Mouse (Mus musculus) inflammation-experienced regulatory T-cells, adult 6 months (primary cell): ENCODE measurements around the gene Eid1. TPM values are rescaled to one million over a fixed set of nuclear protein-coding genes. Genes with fewer than 3 reads are reported as not detected.

Experiments
- ATAC-seq: one replicate; pipeline ENCODE4 v1.8.0; 2017
- polyA plus RNA-seq, 3 experiments: library from polyadenylated mRNA; unstranded; fragments of 100-300 nt; shearing (Covaris generic); gene quantifications; one replicate each; pipeline ENCODE4 v1.2.1; 2017

Eid1 gene
- polyA plus RNA-seq, 3 experiments from 2014 or later: 6.8 to 7.4 (median 6.8) TPM

- peak; percentile 22 for ATAC-seq
These were observed 2.0 kb upstream of the Eid1 start for GRCm38 (mm10) chr2:125670846-125671245.

GRCm38 (mm10) chr2:125672568-125672956 lies 333 bp upstream of the Eid1 start:
- no peak for ATAC-seq

GRCm38 (mm10) chr2:125681811-125682210 lies 8.9 kb downstream of the Eid1 start:
- ATAC-seq: no peak

- ATAC-seq: no peak
These were observed 11.0 kb downstream of the Eid1 start for GRCm38 (mm10) chr2:125683895-125684294.

- ATAC-seq: no peak
These were observed 11.9 kb downstream of the Eid1 start for GRCm38 (mm10) chr2:125684559-125685440.

- ATAC-seq: no peak
These were observed 12.7 kb downstream of the Eid1 start for GRCm38 (mm10) chr2:125685441-125686150.

GRCm38 (mm10) chr2:125692010-125692409 lies 19.1 kb downstream of the Eid1 start:
- ATAC-seq: no peak

GRCm38 (mm10) chr2:125694798-125695197 lies 21.9 kb downstream of the Eid1 start:
- no peak for ATAC-seq

GRCm38 (mm10) chr2:125696219-125696618 lies 23.3 kb downstream of the Eid1 start:
- no peak for ATAC-seq

- no peak for ATAC-seq
These were observed 28.7 kb downstream of the Eid1 start for GRCm38 (mm10) chr2:125701606-125702005.

GRCm38 (mm10) chr2:125702851-125703250 lies 30.0 kb downstream of the Eid1 start:
- ATAC-seq: no peak

GRCm38 (mm10) chr2:125704907-125705631 lies 32.2 kb downstream of the Eid1 start:
- ATAC-seq: no peak

GRCm38 (mm10) chr2:125706510-125706921 lies 33.6 kb downstream of the Eid1 start:
- ATAC-seq: no peak

- ATAC-seq: no peak
These were observed 43.7 kb downstream of the Eid1 start for GRCm38 (mm10) chr2:125716599-125716998.

GRCm38 (mm10) chr2:125723086-125723407 lies 50.2 kb downstream of the Eid1 start:
- no peak for ATAC-seq

- ATAC-seq: peak; percentile 32
These were observed 50.7 kb downstream of the Eid1 start for GRCm38 (mm10) chr2:125723408-125724085.

GRCm38 (mm10) chr2:125724086-125724430 lies 51.2 kb downstream of the Eid1 start, which contains the start of gene Shc4:
Gene Shc4, minus strand, starts transcription at chr2:125724148.
- peak; percentile 18 for ATAC-seq

Other genes with a start within 250 kb of the Eid1 start
- gene Gm9913, start 168.0 kb upstream of the Eid1 start, polyA plus RNA-seq: not detected
- gene Fbn1, start 165.1 kb upstream of the Eid1 start, polyA plus RNA-seq: not detected
- 1 to 10 TPM; 5.0 to 5.8 (median 5.8) TPM for gene Cep152, start 48.0 kb upstream of the Eid1 start, polyA plus RNA-seq
- under 1 TPM in 1 of 3 experiments, not detected in 2; 0.19 TPM for gene Shc4, start 51.1 kb downstream of the Eid1 start, polyA plus RNA-seq
- 10 to 100 TPM; 23.0 to 26.0 (median 24.1) TPM for gene Secisbp2l, start 109.8 kb downstream of the Eid1 start, polyA plus RNA-seq
- 10 to 100 TPM; 71.7 to 87.5 (median 71.8) TPM for gene Galk2, start 186.0 kb downstream of the Eid1 start, polyA plus RNA-seq
- gene Cops2, start 186.0 kb downstream of the Eid1 start, polyA plus RNA-seq: 100 to 1,000 TPM in 1 of 3 experiments, 10 to 100 TPM in 2; 80.3 to 114 (median 87.5) TPM